Mouse (Mus musculus): ENCODE data around the gene Emx1.

The Emx1 gene

GRCm38 (mm10) chr6:85186033-85186743 lies 1.1 kb upstream of the Emx1 start:
- in situ Hi-C loops (cut with MboI; ENCODE audit: low pct_unique_long_range_greater_than_20kb in 1 of 2, low sequenced_read_pairs in 2 of 2, unreplicated experiment in 1 of 2): loop anchor here in 1 of 2 experiments (5.0 to 25.0 kb wide), 2 partner anchors 599 to 1484 kb away; partner anchors contain the start of gene Cyp26b1

- in situ Hi-C loops (cut with MboI; ENCODE audit: low pct_unique_long_range_greater_than_20kb in 1 of 2, low sequenced_read_pairs in 2 of 2, unreplicated experiment in 1 of 2): loop anchor here in 1 of 2 experiments (5.0 to 25.0 kb wide), 2 partner anchors 599 to 1484 kb away; partner anchors contain the start of gene Cyp26b1
Measured at GRCm38 (mm10) chr6:85186744-85187059, 536 bp upstream of the Emx1 start.

- in situ Hi-C loops (cut with MboI; ENCODE audit: low pct_unique_long_range_greater_than_20kb in 1 of 2, low sequenced_read_pairs in 2 of 2, unreplicated experiment in 1 of 2): loop anchor here in 1 of 2 experiments (5.0 to 25.0 kb wide), 2 partner anchors 601 to 1486 kb away; partner anchors contain the start of gene Cyp26b1
Measured at GRCm38 (mm10) chr6:85188256-85189110, 1.2 kb downstream of the Emx1 start.

GRCm38 (mm10) chr6:85189361-85189760 lies 2.1 kb downstream of the Emx1 start:
- in situ Hi-C loops (cut with MboI; ENCODE audit: low pct_unique_long_range_greater_than_20kb in 1 of 2, low sequenced_read_pairs in 2 of 2, unreplicated experiment in 1 of 2): loop anchor here in 1 of 2 experiments (5.0 to 25.0 kb wide), 2 partner anchors 602 to 1487 kb away; partner anchors contain the start of gene Cyp26b1

- in situ Hi-C loops (cut with MboI; ENCODE audit: low pct_unique_long_range_greater_than_20kb in 1 of 2, low sequenced_read_pairs in 2 of 2, unreplicated experiment in 1 of 2): loop anchor here in 1 of 2 experiments (5.0 to 25.0 kb wide), 2 partner anchors 603 to 1488 kb away; partner anchors contain the start of gene Cyp26b1
Measured at GRCm38 (mm10) chr6:85189911-85190591, 2.8 kb downstream of the Emx1 start.

GRCm38 (mm10) chr6:85190671-85191070 lies 3.4 kb downstream of the Emx1 start:
- in situ Hi-C loops (cut with MboI; ENCODE audit: low pct_unique_long_range_greater_than_20kb in 1 of 2, low sequenced_read_pairs in 2 of 2, unreplicated experiment in 1 of 2): loop anchor here in 1 of 2 experiments (25.0 kb wide), 1 partner anchor 603 kb away; the partner anchor contains the start of gene Cyp26b1

- in situ Hi-C loops (cut with MboI; ENCODE audit: low pct_unique_long_range_greater_than_20kb in 1 of 2, low sequenced_read_pairs in 2 of 2, unreplicated experiment in 1 of 2): loop anchor here in 1 of 2 experiments (25.0 kb wide), 1 partner anchor 605 kb away; the partner anchor contains the start of gene Cyp26b1
Measured at GRCm38 (mm10) chr6:85191751-85192440, 4.7 kb downstream of the Emx1 start.

- in situ Hi-C loops (cut with MboI; ENCODE audit: low pct_unique_long_range_greater_than_20kb in 1 of 2, low sequenced_read_pairs in 2 of 2, unreplicated experiment in 1 of 2): loop anchor here in 1 of 2 experiments (25.0 kb wide), 1 partner anchor 606 kb away; the partner anchor contains the start of gene Cyp26b1
Measured at GRCm38 (mm10) chr6:85193381-85194318, 6.4 kb downstream of the Emx1 start.

GRCm38 (mm10) chr6:85197951-85198350 lies 10.7 kb downstream of the Emx1 start:
- in situ Hi-C loops (cut with MboI; ENCODE audit: low pct_unique_long_range_greater_than_20kb in 1 of 2, low sequenced_read_pairs in 2 of 2, unreplicated experiment in 1 of 2): loop anchor here in 1 of 2 experiments (25.0 kb wide), 1 partner anchor 611 kb away; the partner anchor contains the start of gene Cyp26b1

GRCm38 (mm10) chr6:85206182-85206938 lies 19.1 kb downstream of the Emx1 start:
- in situ Hi-C loops (cut with MboI; ENCODE audit: low pct_unique_long_range_greater_than_20kb in 1 of 2, low sequenced_read_pairs in 2 of 2, unreplicated experiment in 1 of 2): no loop called here

GRCm38 (mm10) chr6:85206939-85207285 lies 19.7 kb downstream of the Emx1 start:
- in situ Hi-C loops (cut with MboI; ENCODE audit: low pct_unique_long_range_greater_than_20kb in 1 of 2, low sequenced_read_pairs in 2 of 2, unreplicated experiment in 1 of 2): no loop called here

GRCm38 (mm10) chr6:85207345-85207744 lies 20.1 kb downstream of the Emx1 start:
- in situ Hi-C loops (cut with MboI; ENCODE audit: low pct_unique_long_range_greater_than_20kb in 1 of 2, low sequenced_read_pairs in 2 of 2, unreplicated experiment in 1 of 2): no loop called here

GRCm38 (mm10) chr6:85209226-85209967 lies 22.2 kb downstream of the Emx1 start:
- in situ Hi-C loops (cut with MboI; ENCODE audit: low pct_unique_long_range_greater_than_20kb in 1 of 2, low sequenced_read_pairs in 2 of 2, unreplicated experiment in 1 of 2): no loop called here

- in situ Hi-C loops (cut with MboI; ENCODE audit: low pct_unique_long_range_greater_than_20kb in 1 of 2, low sequenced_read_pairs in 2 of 2, unreplicated experiment in 1 of 2): no loop called here
Measured at GRCm38 (mm10) chr6:85210686-85211085, 23.4 kb downstream of the Emx1 start.

- in situ Hi-C loops (cut with MboI; ENCODE audit: low pct_unique_long_range_greater_than_20kb in 1 of 2, low sequenced_read_pairs in 2 of 2, unreplicated experiment in 1 of 2): no loop called here
Measured at GRCm38 (mm10) chr6:85218251-85218650, 31.0 kb downstream of the Emx1 start.

Measured in mouse embryonic stem cell (cell line).